Mouse (Mus musculus) heart, adult 2 months (tissue): ENCODE measurements around the gene Cfap54.

ENCODE experiments used
- EP300 ChIP-seq: fragments of 200-500 bp; IDR thresholded peaks from 2 replicates; pipeline ENCODE4 v1.6.1; 2011; ENCODE audit warnings: low read depth, low read length, control low read depth; ENCODE audit not compliant: insufficient read depth
- POLR2A ChIP-seq: fragments of 200-500 bp; IDR thresholded peaks from 2 replicates; pipeline ENCODE4 v1.6.1; 2011; ENCODE audit warnings: mild to moderate bottlenecking, low read depth, low read length, control low read depth; ENCODE audit not compliant: insufficient read depth

GRCm38 (mm10) chr10:92821499-92821898 is 259.9 kb downstream of the Cfap54 start:
- no peak for TF ChIP-seq POLR2A
- TF ChIP-seq EP300: no peak
